14 mouse cellular contexts compared by ENCODE assay signal in the genomic region with DNA sequence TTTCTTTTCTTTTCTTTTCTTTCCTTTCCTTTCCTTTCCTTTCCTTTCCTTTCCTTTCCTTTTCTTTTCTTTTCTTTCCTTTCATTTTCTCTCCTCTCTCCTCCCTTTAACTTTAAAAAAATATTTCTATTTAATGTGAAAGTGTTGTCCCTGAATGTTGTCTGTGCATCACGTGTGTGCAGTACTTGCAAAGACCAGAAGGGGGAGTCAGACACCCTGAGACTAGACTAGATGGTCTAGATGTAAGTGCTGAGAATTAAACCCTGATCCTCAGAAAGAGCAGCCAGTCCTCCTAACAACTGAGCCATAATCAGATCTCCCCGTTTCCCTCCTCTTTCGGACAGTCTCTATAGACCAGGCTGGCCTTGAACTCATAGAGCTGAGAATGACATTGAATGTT.
"Had no signal": no experiment of that assay in that cellular context is flagged by ENCODE, and none has a peak within 500 bp of the region (broad histone marks: within the 10 kb centered on the region; RNA-seq: fewer than 3 reads in every experiment).

No protein-coding gene starts in this region.

- H3K27ac ChIP-seq: kidney, embryonic 15.5 days; limb, embryonic 12.5 days; liver, embryonic 14.5 days; macrophage; midbrain, embryonic 12.5 days; stomach, embryonic 15.5 days had no signal

- H3K27me3 ChIP-seq: kidney, embryonic 15.5 days had no signal

- H3K4me1 ChIP-seq: megakaryocyte, embryonic 14.5 days; midbrain, embryonic 12.5 days; stomach, embryonic 15.5 days had no signal

- H3K9ac ChIP-seq: kidney, embryonic 15.5 days; limb, embryonic 12.5 days; liver, embryonic 14.5 days; midbrain, embryonic 12.5 days; stomach, embryonic 15.5 days had no signal

- H3K4me2 ChIP-seq: kidney, embryonic 15.5 days; limb, embryonic 12.5 days; midbrain, embryonic 12.5 days; stomach, embryonic 15.5 days had no signal

- H3K36me3 ChIP-seq: kidney, embryonic 15.5 days; limb, embryonic 12.5 days; midbrain, embryonic 12.5 days; stomach, embryonic 15.5 days had no signal

- H3K9me3 ChIP-seq: kidney, embryonic 15.5 days; limb, embryonic 12.5 days; midbrain, embryonic 12.5 days; stomach, embryonic 15.5 days had no signal

- DNase-seq: kidney, postnatal 36 days; layer of hippocampus, adult 9-11 months; layer of hippocampus, postnatal 36 days; liver; lung, adult 2 months; lung, postnatal 10 days; right cerebral cortex, postnatal 14 days had no signal

- H3K4me3 ChIP-seq: kidney, embryonic 15.5 days; limb, embryonic 12.5 days; megakaryocyte, embryonic 14.5 days; midbrain, embryonic 12.5 days; stomach, embryonic 15.5 days had no signal
